Comparison of ENCODE assay signal across 8 mouse cellular contexts in genomic region chr15:83037755-83038483, GRCm38 (mm10). TPM values are rescaled to one million over a fixed set of nuclear protein-coding genes. Genes with fewer than 3 reads are reported as not detected.
DNase-seq lines count a peak whose midpoint lies in the region; ATAC-seq lines count a peak whose summit lies in the region.

No protein-coding gene starts in this region.

- DNase-seq in liver = peak; percentile 85
- peak; percentile 87 to 94 for DNase-seq in cerebellum, postnatal 4 days (ENCODE audit: low spot score in 2 of 2)
- peak; percentile 87 for DNase-seq in gastrocnemius, adult 18-20 months (ENCODE audit: low spot score)
- peak; percentile 86 to 89 for DNase-seq in left cerebral cortex, postnatal 25 days (ENCODE audit: low spot score in 2 of 2)

- no peak overlapping the region for H3K4me2 ChIP-seq in liver, embryonic 12.5 days
- no peak overlapping the region for H3K4me2 ChIP-seq in intestine, embryonic 16.5 days (ENCODE audit: low read depth, low read length)
- H3K4me2 ChIP-seq in stomach, embryonic 14.5 days (replicated peaks; ENCODE audit: low read depth, low read length) = no peak overlapping the region

- intact Hi-C loops in left cerebral cortex, postnatal 25 days (cut with DNase I) = loop anchor here (2.0 to 5.0 kb wide), 2 partner anchors 136 to 233 kb away; no protein-coding TSS in a partner anchor

- no peaks in the 10 kb centered on the region for H3K9me3 ChIP-seq in liver, embryonic 12.5 days (replicated peaks)
- H3K9me3 ChIP-seq in intestine, embryonic 16.5 days (ENCODE audit: control insufficient read depth, low read length) = no peaks in the 10 kb centered on the region
- no peaks in the 10 kb centered on the region for H3K9me3 ChIP-seq in stomach, embryonic 14.5 days (ENCODE audit: control insufficient read depth, low read depth, low read length)

- no peak for ATAC-seq in liver, embryonic 12.5 days
- ATAC-seq in intestine, embryonic 16.5 days = peak; percentile 78
- ATAC-seq in monocyte, adult 5-6 weeks (replicated peaks; ENCODE audit: insufficient number of reproducible peaks, low FRiP score, low TSS enrichment, poor library complexity, severe bottlenecking) = peak; percentile 33; the same call in 1 of the 2 replicates
- ATAC-seq in stomach, embryonic 14.5 days (ENCODE audit: insufficient number of reproducible peaks, insufficient read depth, low FRiP score, low read depth) = peak; percentile 59

- peaks cover 41% of the 10 kb centered on the region for H3K27me3 ChIP-seq in liver, embryonic 12.5 days (replicated peaks)
- H3K27me3 ChIP-seq in intestine, embryonic 16.5 days (replicated peaks; ENCODE audit: control insufficient read depth, insufficient read depth, low read length) = no peaks in the 10 kb centered on the region
- no peaks in the 10 kb centered on the region for H3K27me3 ChIP-seq in stomach, embryonic 14.5 days (ENCODE audit: control insufficient read depth, insufficient read depth, low read length)

- no peak overlapping the region for H3K4me3 ChIP-seq in liver, embryonic 12.5 days
- H3K4me3 ChIP-seq in intestine, embryonic 16.5 days (ENCODE audit: low read length) = no peak overlapping the region
- no peak overlapping the region for H3K4me3 ChIP-seq in stomach, embryonic 14.5 days (ENCODE audit: low read depth, low read length)

- H3K9ac ChIP-seq in liver, embryonic 12.5 days = no peak overlapping the region
- H3K9ac ChIP-seq in intestine, embryonic 16.5 days (ENCODE audit: low read depth, low read length) = no peak overlapping the region
- no peak overlapping the region for H3K9ac ChIP-seq in stomach, embryonic 14.5 days (replicated peaks; ENCODE audit: low read depth, low read length)

- no peak overlapping the region for H3K27ac ChIP-seq in liver, embryonic 12.5 days
- H3K27ac ChIP-seq in intestine, embryonic 16.5 days (ENCODE audit: low read length) = peak overlapping the region; percentile 12; the same call in 1 of the 2 replicates
- peak overlapping the region; percentile 27; the same call in 1 of the 2 replicates for H3K27ac ChIP-seq in stomach, embryonic 14.5 days (ENCODE audit: low read length)

- 10% methylated on average over 8 of the region's 8 CpGs for WGBS in liver, embryonic 12.5 days (ENCODE audit: insufficient replicate concordance)
- 6% methylated on average over 8 of the region's 8 CpGs for WGBS in intestine, embryonic 16.5 days
- 2% methylated on average over 8 of the region's 8 CpGs for WGBS in stomach, embryonic 14.5 days

- H3K36me3 ChIP-seq in liver, embryonic 12.5 days = no peaks in the 10 kb centered on the region
- no peaks in the 10 kb centered on the region for H3K36me3 ChIP-seq in intestine, embryonic 16.5 days (ENCODE audit: control insufficient read depth, insufficient read depth, low read length)
- no peaks in the 10 kb centered on the region for H3K36me3 ChIP-seq in stomach, embryonic 14.5 days (ENCODE audit: control insufficient read depth, insufficient read depth, low read length)

- peaks cover 26% of the 10 kb centered on the region for H3K4me1 ChIP-seq in liver, embryonic 12.5 days
- peaks cover 47% of the 10 kb centered on the region for H3K4me1 ChIP-seq in intestine, embryonic 16.5 days (ENCODE audit: control insufficient read depth, insufficient read depth, low read length)
- H3K4me1 ChIP-seq in stomach, embryonic 14.5 days (ENCODE audit: control insufficient read depth, insufficient read depth, low read length) = peaks cover 44% of the 10 kb centered on the region

RNA-seq across cellular contexts. Expression of gene Nfam1, which starts 4.8 kb away (rescaled TPM):
- 6.2 and 6.4 TPM in 2 replicates for polyA plus RNA-seq in liver, embryonic 12.5 days (2016; fragmentation: Nextera tagmentation; extraction: Ambion mirVana)
- total RNA-seq in gastrocnemius, adult 18-20 months (2021) = under 1 TPM; 0.66 to 0.78 TPM
- polyA plus RNA-seq in intestine, embryonic 16.5 days (2015; fragmentation: Nextera tagmentation; extraction: Ambion mirVana) = 3.1 and 3.6 TPM in 2 replicates
- total RNA-seq in left cerebral cortex, postnatal 25 days (2021) = 1 to 10 TPM; 2.0 to 2.8 TPM
- 156 to 182 TPM (median 181 TPM) in 3 replicates for total RNA-seq in monocyte, adult 5-6 weeks (2017)
- polyA plus RNA-seq in stomach, embryonic 14.5 days (2014; fragmentation: Nextera tagmentation; extraction: Ambion mirVana) = 2.5 and 2.8 TPM in 2 replicates

RNA-seq across cellular contexts. Expression of gene Tcf20, which starts 50.2 kb away (rescaled TPM):
- 3.9 and 4.0 TPM in 2 replicates for polyA plus RNA-seq in liver, embryonic 12.5 days (2016; fragmentation: Nextera tagmentation; extraction: Ambion mirVana)
- total RNA-seq in gastrocnemius, adult 18-20 months (2021) = 10 to 100 TPM; 33.2 to 36.0 TPM
- polyA plus RNA-seq in intestine, embryonic 16.5 days (2015; fragmentation: Nextera tagmentation; extraction: Ambion mirVana) = 5.1 and 5.5 TPM in 2 replicates
- 100 to 1,000 TPM; 181 to 193 TPM for total RNA-seq in left cerebral cortex, postnatal 25 days (2021)
- total RNA-seq in monocyte, adult 5-6 weeks (2017) = 77.4 to 104 TPM (median 81.3 TPM) in 3 replicates
- polyA plus RNA-seq in stomach, embryonic 14.5 days (2014; fragmentation: Nextera tagmentation; extraction: Ambion mirVana) = 15.0 and 15.5 TPM in 2 replicates

RNA-seq across cellular contexts. Expression of gene Serhl, which starts 51.4 kb away (rescaled TPM):
- 24.5 and 28.0 TPM in 2 replicates for polyA plus RNA-seq in liver, embryonic 12.5 days (2016; fragmentation: Nextera tagmentation; extraction: Ambion mirVana)
- 10 to 100 TPM; 26.9 to 33.9 TPM for total RNA-seq in gastrocnemius, adult 18-20 months (2021)
- polyA plus RNA-seq in intestine, embryonic 16.5 days (2015; fragmentation: Nextera tagmentation; extraction: Ambion mirVana) = 59.5 and 71.0 TPM in 2 replicates
- 1 to 10 TPM; 8.3 to 9.8 TPM for total RNA-seq in left cerebral cortex, postnatal 25 days (2021)
- total RNA-seq in monocyte, adult 5-6 weeks (2017) = 16.9 to 26.7 TPM (median 20.9 TPM) in 3 replicates
- 58.9 and 61.7 TPM in 2 replicates for polyA plus RNA-seq in stomach, embryonic 14.5 days (2014; fragmentation: Nextera tagmentation; extraction: Ambion mirVana)

Comparison
In these comparisons a context has a peak if more than half of its experiments do, and no peak if none do; other contexts are left out.
1. RNA of gene Nfam1, which starts 4.8 kb away (total RNA-seq): 156 to 182 TPM in monocyte, adult 5-6 weeks; 2.0 to 2.8 TPM in left cerebral cortex, postnatal 25 days and 0.66 to 0.78 TPM in gastrocnemius, adult 18-20 months; every median in the first group is over 10 times any median in the second.
2. Peak in every context shown above with its lines, with median percentiles within 50 percentile points of each other: DNase-seq.